Mouse (Mus musculus) liver, adult 2 months (tissue): ENCODE measurements around the gene Gpc6.

Experiments
- CTCF ChIP-seq: fragments of 200-500 bp; IDR thresholded peaks from 2 replicates; pipeline ENCODE4 v1.5.1; 2011; ENCODE audit warnings: low read depth, low read length, control low read depth
- POLR2A ChIP-seq: fragments of 200-500 bp; IDR thresholded peaks from 2 replicates; pipeline ENCODE4 v1.6.1; 2011; ENCODE audit warnings: low read length, control low read depth; ENCODE audit not compliant: insufficient read depth; ENCODE audit errors: extremely low read depth

GRCm38 (mm10) chr14:116975224-116975623 lies 50.1 kb downstream of the Gpc6 start:
- TF ChIP-seq CTCF = no peak
- TF ChIP-seq POLR2A = no peak
